26 mouse cellular contexts compared by ENCODE assay signal in genomic region chr4:134795819-134796485, GRCm38 (mm10). TPM values are rescaled to one million over a fixed set of nuclear protein-coding genes. Genes with fewer than 3 reads are reported as not detected.
DNase-seq lines count a peak whose midpoint lies in the region; ATAC-seq lines count a peak whose summit lies in the region.
"Had no signal": no experiment of that assay in that cellular context is flagged by ENCODE, and none has a peak within 500 bp of the region (broad histone marks: within the 10 kb centered on the region; RNA-seq: fewer than 3 reads in every experiment).

No protein-coding gene starts in this region.

- peak; percentile 57 for DNase-seq in CD4-positive helper T cell, adult 2 months (ENCODE audit: low read depth, low spot score)
- DNase-seq in naive thymus-derived CD4-positive, alpha-beta T cell, adult 2 months (ENCODE audit: low read depth): peak; percentile 71
- no peak for DNase-seq in Muller cell, postnatal 12 days (ENCODE audit: inconsistent ontology term)
- no peak for DNase-seq in testis, postnatal 14 days (ENCODE audit: low spot score)
- no peak for DNase-seq in layer of hippocampus, postnatal 25 days (ENCODE audit: extremely low spot score in 1 of 2, low spot score in 1 of 2)
- DNase-seq: adrenal gland, adult 8-10 months; cerebellum, adult 8-10 months; cerebellum, postnatal 36 days; embryo, embryonic 11 days; gastrocnemius, postnatal 25 days; heart, adult 18-20 months; heart, postnatal 36 days; kidney, postnatal 10 days; layer of hippocampus, adult 9-11 months; spleen, adult 18-20 months had no signal

- peak overlapping the region; percentile 0 for H3K4me3 ChIP-seq in megakaryocyte, embryonic 14.5 days (replicated peaks)
- H3K4me3 ChIP-seq: embryonic facial prominence, embryonic 13.5 days; forebrain, embryonic 10.5 days; forebrain, embryonic 15.5 days; hindbrain, embryonic 15.5 days; intestine, embryonic 15.5 days; limb, embryonic 13.5 days; lung, embryonic 15.5 days; midbrain, embryonic 13.5 days had no signal

- no peak for ATAC-seq in megakaryocyte, adult 5-6 weeks (ENCODE audit: poor library complexity, severe bottlenecking)
- 0 out of 2 replicates have a peak, but pooled peaks have one; percentile 5 for ATAC-seq in granulocyte monocyte progenitor cell, adult 5-6 weeks (replicated peaks; ENCODE audit: poor library complexity, severe bottlenecking)
- ATAC-seq: forebrain, embryonic 15.5 days; intestine, embryonic 15.5 days; midbrain, embryonic 13.5 days had no signal

- H3K4me1 ChIP-seq in megakaryocyte, embryonic 14.5 days: peaks cover 42% of the 10 kb centered on the region
- H3K4me1 ChIP-seq: hindbrain, embryonic 15.5 days; intestine, embryonic 15.5 days; midbrain, embryonic 13.5 days had no signal

- peaks cover 23% of the 10 kb centered on the region for H3K27me3 ChIP-seq in megakaryocyte, embryonic 14.5 days (replicated peaks)
- H3K27me3 ChIP-seq: embryonic facial prominence, embryonic 13.5 days; forebrain, embryonic 15.5 days; hindbrain, embryonic 15.5 days; intestine, embryonic 15.5 days; limb, embryonic 13.5 days; lung, embryonic 15.5 days; midbrain, embryonic 13.5 days had no signal

- peaks cover 6% of the 10 kb centered on the region for H3K36me3 ChIP-seq in megakaryocyte, embryonic 14.5 days (replicated peaks; ENCODE audit: low read length)
- H3K36me3 ChIP-seq: intestine, embryonic 15.5 days; lung, embryonic 15.5 days had no signal

- H3K9me3 ChIP-seq in megakaryocyte, embryonic 14.5 days: no peaks in the 10 kb centered on the region
- H3K9me3 ChIP-seq: embryonic facial prominence, embryonic 13.5 days; forebrain, embryonic 10.5 days; forebrain, embryonic 15.5 days; hindbrain, embryonic 15.5 days; intestine, embryonic 15.5 days; limb, embryonic 13.5 days; lung, embryonic 15.5 days; midbrain, embryonic 13.5 days had no signal

RNA-seq across cellular contexts. Expression of gene Ldlrap1, which starts 28.1 kb away (rescaled TPM):
- 11.8 and 17.8 TPM in 2 replicates for polyA plus RNA-seq in megakaryocyte, embryonic 14.5 days (2012; ENCODE audit: insufficient read depth, low replicate concordance)
- 13.8 and 16.0 TPM in 2 replicates for total RNA-seq in megakaryocyte, adult 5-6 weeks (2015)
- 7.6 and 9.6 TPM in 2 replicates for total RNA-seq in megakaryocyte, adult 5-6 weeks (2017)
- total RNA-seq in granulocyte monocyte progenitor cell, adult 5-6 weeks (2014; fragmentation: Nextera tagmentation): 28.4 and 30.6 TPM in 2 replicates
- 10.1 and 10.2 TPM in 2 replicates for total RNA-seq in granulocyte monocyte progenitor cell, adult 5-6 weeks (2017)
- total RNA-seq in layer of hippocampus, postnatal 25 days (2021): 1 to 10 TPM; 2.7 to 3.7 TPM

RNA-seq across cellular contexts. Expression of gene Maco1, which starts 57.2 kb away (rescaled TPM):
- polyA plus RNA-seq in megakaryocyte, embryonic 14.5 days (2012; ENCODE audit: insufficient read depth, low replicate concordance): 6.0 and 14.2 TPM in 2 replicates
- 14.1 and 17.4 TPM in 2 replicates for total RNA-seq in megakaryocyte, adult 5-6 weeks (2015)
- 20.9 and 30.4 TPM in 2 replicates for total RNA-seq in megakaryocyte, adult 5-6 weeks (2017)
- total RNA-seq in granulocyte monocyte progenitor cell, adult 5-6 weeks (2014; fragmentation: Nextera tagmentation): 14.7 and 26.1 TPM in 2 replicates
- total RNA-seq in granulocyte monocyte progenitor cell, adult 5-6 weeks (2017): 33.2 and 34.1 TPM in 2 replicates
- total RNA-seq in layer of hippocampus, postnatal 25 days (2021): 10 to 100 TPM; 42.0 to 48.0 TPM

Comparison
In these comparisons a context has a peak if more than half of its experiments do, and no peak if none do; other contexts are left out.
1. DNase-seq: peak in CD4-positive helper T cell, adult 2 months (single experiment) and naive thymus-derived CD4-positive, alpha-beta T cell, adult 2 months (single experiment); none in Muller cell, postnatal 12 days (single experiment), testis, postnatal 14 days (single experiment) and layer of hippocampus, postnatal 25 days (0 of 2).